Mouse (Mus musculus) inflammation-experienced regulatory T-cells, adult 16 weeks (primary cell): Measurements from ENCODE around the gene Ctf2. TPM values are rescaled to one million over a fixed set of nuclear protein-coding genes. Genes with fewer than 3 reads are reported as not detected.

ENCODE experiments used
- polyA plus RNA-seq: library from polyadenylated mRNA; unstranded; fragments of 100-300 nt; shearing (Covaris generic); gene quantifications from one replicate; pipeline ENCODE4 v1.2.1, GENCODE M21; 2017

The Ctf2 gene
- polyA plus RNA-seq: not detected

DNA sequence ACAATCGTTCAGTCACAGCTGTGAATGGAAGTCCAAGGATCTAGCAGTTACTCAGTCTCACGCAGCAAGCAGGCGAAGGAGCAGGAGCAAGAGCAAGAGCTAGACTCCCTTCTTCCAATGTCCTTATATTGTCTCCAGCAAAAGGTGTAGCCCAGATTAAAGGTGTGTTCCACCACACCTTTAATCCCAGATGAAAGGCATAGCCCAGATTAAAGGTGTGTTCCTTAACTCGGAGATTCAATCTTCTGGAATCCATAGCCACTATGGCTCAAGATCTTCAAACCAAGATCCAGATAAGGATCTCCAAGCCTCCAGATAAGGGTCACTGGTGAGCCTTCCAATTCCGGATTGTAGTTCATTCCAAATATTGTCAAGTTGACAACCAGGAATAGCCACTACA lies at the start of gene Ctf2:
TSS of gene Ctf2 (minus strand) at position 101 of the 400 bp plus-strand sequence.

GRCm38 (mm10) chr7:127776426-127776825 lies 44.5 kb upstream of the Ctf2 start, which contains the start of gene Setd1a:
Gene Setd1a, plus strand, starts transcription at chr7:127776670.

GRCm38 (mm10) chr7:127769651-127770038 lies 37.7 kb upstream of the Ctf2 start, which contains the start of gene Orai3:
Gene Orai3, plus strand, starts transcription at chr7:127769815.

DNA sequence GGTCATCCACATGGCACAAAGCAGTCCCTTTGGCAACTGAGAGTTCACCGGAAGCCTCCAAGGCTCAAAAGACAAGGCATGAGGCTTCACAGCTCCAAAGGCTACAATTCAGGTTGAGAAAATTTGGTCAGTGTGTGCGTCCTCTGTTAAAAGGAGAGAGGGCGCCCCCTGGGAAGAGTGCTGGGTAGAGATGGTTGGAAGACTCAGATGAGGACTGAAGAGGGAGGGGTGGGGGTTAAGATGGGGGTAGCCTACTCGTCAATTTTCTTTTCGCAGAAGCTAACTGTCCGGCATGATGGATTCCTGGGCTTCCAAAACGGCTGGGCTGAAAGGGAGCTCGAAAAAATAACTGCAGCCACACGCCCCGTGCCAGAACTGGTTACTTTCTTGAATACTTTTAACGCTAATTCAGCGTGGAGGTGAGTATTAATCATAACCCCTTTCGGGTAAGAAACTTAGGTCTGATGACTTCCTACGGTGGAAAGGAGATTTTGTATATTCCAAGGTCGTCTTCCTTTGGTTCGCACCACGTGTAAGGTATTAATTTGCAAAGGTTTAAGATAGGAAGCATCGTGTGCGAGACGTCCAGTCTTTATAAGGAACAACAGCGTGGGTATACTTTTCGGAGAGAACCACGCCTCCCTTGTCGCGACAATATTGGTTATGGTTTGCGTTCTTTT lies 12.5 kb upstream of the Ctf2 start, which contains the start of gene Fbxl19:
TSS of gene Fbxl19 (plus strand) at position 178 of the 680 bp plus-strand sequence.

GRCm38 (mm10) chr7:127712461-127713385 lies 19.2 kb downstream of the Ctf2 start, which contains the start of gene Ctf1:
Gene Ctf1, plus strand, starts transcription at chr7:127712736.

GRCm38 (mm10) chr7:127708207-127709078 lies 23.5 kb downstream of the Ctf2 start, which contains the start of gene Bcl7c:
Gene Bcl7c, minus strand, starts transcription at chr7:127708933.

Other genes starting within 250 kb of the Ctf2 start
- gene Srcap, start 220.2 kb downstream of the Ctf2 start, polyA plus RNA-seq: 85.5 TPM
- 9.0 TPM for gene Gm42715, start 212.6 kb downstream of the Ctf2 start, polyA plus RNA-seq
- 12.7 TPM for gene Tmem265, start 170.8 kb downstream of the Ctf2 start, polyA plus RNA-seq
- 100 TPM for gene Phkg2, start 158.8 kb downstream of the Ctf2 start, polyA plus RNA-seq
- 0.95 TPM for gene Ccdc189, start 143.6 kb downstream of the Ctf2 start, polyA plus RNA-seq
- gene Rnf40, start 143.4 kb downstream of the Ctf2 start, polyA plus RNA-seq: 171 TPM
- 1.1 TPM for gene Zfp629, start 116.4 kb downstream of the Ctf2 start, polyA plus RNA-seq
- gene Bcl7c, start 23.2 kb downstream of the Ctf2 start, polyA plus RNA-seq: 19.5 TPM
- gene Ctf1, start 19.4 kb downstream of the Ctf2 start, polyA plus RNA-seq: not detected
- 1.3 TPM for gene Fbxl19, start 12.4 kb upstream of the Ctf2 start, polyA plus RNA-seq
- 38.5 TPM for gene Orai3, start 37.6 kb upstream of the Ctf2 start, polyA plus RNA-seq
- gene Setd1a, start 44.5 kb upstream of the Ctf2 start, polyA plus RNA-seq: 1.2 TPM
- gene Gm49388, start 53.4 kb upstream of the Ctf2 start, polyA plus RNA-seq: not detected
- gene Hsd3b7, start 68.4 kb upstream of the Ctf2 start, polyA plus RNA-seq: 4.5 TPM
- gene Stx4a, start 92.1 kb upstream of the Ctf2 start, polyA plus RNA-seq: 167 TPM
- not detected for gene Stx1b, start 92.4 kb upstream of the Ctf2 start, polyA plus RNA-seq
- gene Zfp646, start 144.1 kb upstream of the Ctf2 start, polyA plus RNA-seq: 63.8 TPM
- gene Zfp668, start 144.7 kb upstream of the Ctf2 start, polyA plus RNA-seq: 23.2 TPM
- gene Prss53, start 158.8 kb upstream of the Ctf2 start, polyA plus RNA-seq: 1.0 TPM
- not detected for gene Gm21974, start 163.3 kb upstream of the Ctf2 start, polyA plus RNA-seq
- 64.0 TPM for gene Vkorc1, start 163.5 kb upstream of the Ctf2 start, polyA plus RNA-seq
- 71.2 TPM for gene Bckdk, start 171.9 kb upstream of the Ctf2 start, polyA plus RNA-seq
- gene Kat8, start 180.3 kb upstream of the Ctf2 start, polyA plus RNA-seq: 49.7 TPM
- gene Prss8, start 197.9 kb upstream of the Ctf2 start, polyA plus RNA-seq: not detected
- 5.0 TPM for gene Prss36, start 214.6 kb upstream of the Ctf2 start, polyA plus RNA-seq
- gene Fus, start 235.3 kb upstream of the Ctf2 start, polyA plus RNA-seq: 177 TPM